Mouse (Mus musculus) central nervous system, embryonic 14 days (tissue): ENCODE data around the gene Pikfyve. TPM values are rescaled to one million over a fixed set of nuclear protein-coding genes. Genes with fewer than 3 reads are reported as not detected.

Experiments used
- polyA plus RNA-seq: library from polyadenylated mRNA; depleted of rRNA; stranded (reverse); fragments of >200 nt; gene quantifications from 2 replicates; pipeline ENCODE4 v1.2.3, GENCODE M21; 2012; rRNA removed

Pikfyve gene
- 12.9 and 13.9 TPM in 2 replicates for polyA plus RNA-seq

GRCm38 (mm10) chr1:65186287-65187073 is at the start of gene Pikfyve, which contains the start of gene Idh1:
Gene Pikfyve (plus strand): TSS chr1:65186683.
Gene Idh1 (minus strand): TSS chr1:65186500.

GRCm38 (mm10) chr1:65281756-65282155 is 95.3 kb downstream of the Pikfyve start, which contains the start of gene Pth2r:
Gene Pth2r (plus strand): TSS chr1:65282056.

Other genes with a start within 250 kb of the Pikfyve start
- gene Plekhm3, start 229.9 kb upstream of the Pikfyve start, polyA plus RNA-seq: 4.9 and 5.3 TPM in 2 replicates
- not detected in 2 replicates for gene Akr1cl, start 153.9 kb upstream of the Pikfyve start, polyA plus RNA-seq
- not detected in 2 replicates for gene Cryge, start 135.5 kb upstream of the Pikfyve start, polyA plus RNA-seq
- not detected in 2 replicates for gene Crygd, start 123.2 kb upstream of the Pikfyve start, polyA plus RNA-seq
- not detected in 2 replicates for gene Crygc, start 113.0 kb upstream of the Pikfyve start, polyA plus RNA-seq
- 0.13 and 0.28 TPM in 2 replicates for gene Crygb, start 104.4 kb upstream of the Pikfyve start, polyA plus RNA-seq
- not detected in 2 replicates for gene Cryga, start 83.3 kb upstream of the Pikfyve start, polyA plus RNA-seq
- 0.11 and 0.13 TPM in 2 replicates for gene Gm28845, start 67.1 kb upstream of the Pikfyve start, polyA plus RNA-seq
- 0.44 and 0.85 TPM in 2 replicates for gene D630023F18Rik, start 63.5 kb upstream of the Pikfyve start, polyA plus RNA-seq
- 193 and 224 TPM in 2 replicates for gene Idh1, start 183 bp upstream of the Pikfyve start, polyA plus RNA-seq
- 0.60 and 0.75 TPM in 2 replicates for gene Pth2r, start 95.4 kb downstream of the Pikfyve start, polyA plus RNA-seq